Comparison of ENCODE assay signal across 8 mouse cellular contexts in genomic region chr3:83993089-83993516, GRCm38 (mm10). TPM values are rescaled to one million over a fixed set of nuclear protein-coding genes. Genes with fewer than 3 reads are reported as not detected.
DNase-seq lines count a peak whose midpoint lies in the region; ATAC-seq and TF ChIP-seq lines count a peak whose summit lies in the region.

No protein-coding gene starts in this region.

- peak; percentile 80 for DNase-seq in urinary bladder, postnatal 14 days (ENCODE audit: low spot score)
- DNase-seq in urinary bladder, adult 2 months (ENCODE audit: low spot score), result no peak
- peak; percentile 54 to 56 for DNase-seq in gastrocnemius, adult 8-10 months (ENCODE audit: low spot score in 2 of 2)
- DNase-seq in lung, postnatal 0 days (ENCODE audit: low spot score), result peak; percentile 83
- peak; percentile 55 for DNase-seq in stomach, postnatal 0 days (ENCODE audit: low spot score)
- DNase-seq in c-Kit-positive CD71-positive TER-119-positive erythroid progenitor cells, embryonic 14.5 days (ENCODE audit: low spot score), result no peak

- H3K4me2 ChIP-seq in hindbrain, embryonic 16.5 days (ENCODE audit: low read length), result no peak overlapping the region
- no peak overlapping the region for H3K4me2 ChIP-seq in lung, postnatal 0 days (replicated peaks; ENCODE audit: low read depth, low read length)
- H3K4me2 ChIP-seq in stomach, postnatal 0 days (replicated peaks; ENCODE audit: low read depth), result no peak overlapping the region

- WGBS in hindbrain, embryonic 16.5 days, result 38% methylated on average over 8 of the region's 8 CpGs
- 42% methylated on average over 8 of the region's 8 CpGs for WGBS in lung, postnatal 0 days
- 40% methylated on average over 8 of the region's 8 CpGs for WGBS in stomach, postnatal 0 days

- no peaks in the 10 kb centered on the region for H3K9me3 ChIP-seq in hindbrain, embryonic 16.5 days (ENCODE audit: control insufficient read depth, low read length)
- no peaks in the 10 kb centered on the region for H3K9me3 ChIP-seq in lung, postnatal 0 days (ENCODE audit: low read length)
- H3K9me3 ChIP-seq in stomach, postnatal 0 days (ENCODE audit: control insufficient read depth, low read length), result no peaks in the 10 kb centered on the region

- no peak; the same call in 1 of the 2 replicates for TF ChIP-seq CTCF in lung, postnatal 0 days (IDR thresholded peaks at IDR 0.05)
- TF ChIP-seq CTCF in stomach, postnatal 0 days (IDR thresholded peaks at IDR 0.05; ENCODE audit: low read depth), result peak; percentile 49

- H3K27ac ChIP-seq in hindbrain, embryonic 16.5 days (ENCODE audit: low read depth, low read length), result peak overlapping the region; percentile 21; the same call in 1 of the 2 replicates
- no peak overlapping the region for H3K27ac ChIP-seq in lung, postnatal 0 days (ENCODE audit: low read length)
- H3K27ac ChIP-seq in stomach, postnatal 0 days (replicated peaks), result peak overlapping the region; percentile 71

- 0 out of 2 replicates have a peak, but pooled peaks have one; percentile 29 for ATAC-seq in cerebellum, adult (ENCODE audit: insufficient number of reproducible peaks, low FRiP score, low TSS enrichment)
- peak; percentile 73 for ATAC-seq in hindbrain, embryonic 16.5 days
- ATAC-seq in lung, postnatal 0 days, result peak; percentile 53
- peak; percentile 71 for ATAC-seq in stomach, postnatal 0 days (ENCODE audit: low FRiP score, low TSS enrichment)

- TF ChIP-seq EP300 in lung, postnatal 0 days (IDR thresholded peaks at IDR 0.05), result no peak
- no peak for TF ChIP-seq EP300 in stomach, postnatal 0 days (optimal IDR thresholded peaks at IDR 0.05)

- peaks cover 53% of the 10 kb centered on the region for H3K4me1 ChIP-seq in hindbrain, embryonic 16.5 days (ENCODE audit: control insufficient read depth, insufficient read depth, low read depth, low read length)
- peaks cover 32% of the 10 kb centered on the region for H3K4me1 ChIP-seq in lung, postnatal 0 days (ENCODE audit: insufficient read depth, low read depth, low read length)
- H3K4me1 ChIP-seq in stomach, postnatal 0 days (replicated peaks; ENCODE audit: control insufficient read depth, insufficient read depth), result peaks cover 18% of the 10 kb centered on the region; the same call in 1 of the 2 replicates

- no peaks in the 10 kb centered on the region for H3K36me3 ChIP-seq in hindbrain, embryonic 16.5 days (ENCODE audit: control insufficient read depth, insufficient read depth, low read length)
- no peaks in the 10 kb centered on the region for H3K36me3 ChIP-seq in lung, postnatal 0 days (ENCODE audit: insufficient read depth, low read length)
- H3K36me3 ChIP-seq in stomach, postnatal 0 days (ENCODE audit: control insufficient read depth, insufficient read depth, low read length), result no peaks in the 10 kb centered on the region

- no peaks in the 10 kb centered on the region for H3K27me3 ChIP-seq in hindbrain, embryonic 16.5 days (replicated peaks; ENCODE audit: control insufficient read depth, insufficient read depth, low read length)
- no peaks in the 10 kb centered on the region for H3K27me3 ChIP-seq in lung, postnatal 0 days (replicated peaks; ENCODE audit: insufficient read depth, low read length)
- H3K27me3 ChIP-seq in stomach, postnatal 0 days (ENCODE audit: control insufficient read depth, insufficient read depth, low read length), result no peaks in the 10 kb centered on the region

- H3K4me3 ChIP-seq in hindbrain, embryonic 16.5 days (ENCODE audit: low read length), result no peak overlapping the region
- H3K4me3 ChIP-seq in lung, postnatal 0 days (ENCODE audit: low read depth, low read length), result no peak overlapping the region
- H3K4me3 ChIP-seq in stomach, postnatal 0 days (ENCODE audit: low read depth, low read length), result no peak overlapping the region

- no peak overlapping the region for H3K9ac ChIP-seq in hindbrain, embryonic 16.5 days (ENCODE audit: low read depth, low read length)
- no peak overlapping the region for H3K9ac ChIP-seq in lung, postnatal 0 days (replicated peaks; ENCODE audit: low read depth)
- no peak overlapping the region for H3K9ac ChIP-seq in stomach, postnatal 0 days (ENCODE audit: low read length)

RNA-seq across cellular contexts. Expression of gene Tmem131l, which starts 46.9 kb away (rescaled TPM):
- 21.4 and 23.7 TPM in 2 replicates for polyA plus RNA-seq in urinary bladder, adult 2 months (2012; rRNA removed)
- 10 to 100 TPM in 3 of 4 experiments, 1 to 10 TPM in 1; 8.7 to 13.1 (median 11.6) TPM for total RNA-seq in gastrocnemius, adult 8-10 months (2022)
- 34.6 and 45.2 TPM in 2 replicates for polyA plus RNA-seq in hindbrain, embryonic 16.5 days (2015; fragmentation: Nextera tagmentation; extraction: Ambion mirVana)
- 18.4 and 21.3 TPM in 2 replicates for polyA plus RNA-seq in lung, postnatal 0 days (2015; fragmentation: Nextera tagmentation; extraction: Ambion mirVana)
- 15.5 and 18.3 TPM in 2 replicates for polyA plus RNA-seq in stomach, postnatal 0 days (2015; fragmentation: Nextera tagmentation; extraction: Ambion mirVana)

Comparison
In these comparisons a context has a peak if more than half of its experiments do, and no peak if none do; other contexts are left out.
1. DNase-seq: peak in urinary bladder, postnatal 14 days (single experiment), gastrocnemius, adult 8-10 months (2 of 2), lung, postnatal 0 days (single experiment) and stomach, postnatal 0 days (single experiment); none in urinary bladder, adult 2 months (single experiment) and c-Kit-positive CD71-positive TER-119-positive erythroid progenitor cells, embryonic 14.5 days (single experiment).
2. Peak in every context shown above with its lines, with median percentiles within 50 percentile points of each other: ATAC-seq.